Mouse (Mus musculus) C2C12 (cell line): ENCODE measurements around the gene Gramd1a. TPM values are rescaled to one million over a fixed set of nuclear protein-coding genes. Genes with fewer than 3 reads are reported as not detected.
A peak's percentile ranks its signal among the peaks of the same experiment; 100 is the strongest.

Experiments used
- H3K27me3 ChIP-seq: one replicate; pipeline ENCODE4 v1.6.1; 2011; ENCODE audit not compliant: control insufficient read depth, insufficient read depth, insufficient read length
- H3K36me3 ChIP-seq: one replicate; pipeline ENCODE4 v1.6.1; 2011; ENCODE audit not compliant: control insufficient read depth, insufficient read depth
- H3K4me3 ChIP-seq: one replicate; pipeline ENCODE4 v1.5.1; 2011; ENCODE audit warnings: mild to moderate bottlenecking, control low read depth; ENCODE audit not compliant: poor library complexity, insufficient read depth, severe bottlenecking
- H3K79me2 ChIP-seq: one replicate; pipeline ENCODE4 v1.6.1; 2011; ENCODE audit not compliant: control insufficient read depth, insufficient read depth
- H3K79me3 ChIP-seq: one replicate; pipeline ENCODE4 v1.6.1; 2011; ENCODE audit warnings: low read depth, control low read depth
- H3ac ChIP-seq: one replicate; pipeline ENCODE3; 2011; ENCODE audit warnings: low read depth; ENCODE audit not compliant: control insufficient read depth, insufficient read length
- CEBPB ChIP-seq: IDR thresholded peaks from one replicate; pipeline ENCODE4 v1.6.1; 2011; ENCODE audit warnings: low read depth, mild to moderate bottlenecking, control low read depth, moderate library complexity
- CTCF ChIP-seq: IDR thresholded peaks from one replicate; pipeline ENCODE4 v1.5.1; 2011; ENCODE audit not compliant: control insufficient read depth, insufficient read depth, insufficient read length
- FOSL1 ChIP-seq: IDR thresholded peaks from one replicate; pipeline ENCODE4 v1.8.0; 2011; ENCODE audit warnings: mild to moderate bottlenecking, low read length; ENCODE audit not compliant: poor library complexity, insufficient read depth, severe bottlenecking
- MAX ChIP-seq: IDR thresholded peaks from one replicate; pipeline ENCODE4 v1.6.1; 2011; ENCODE audit warnings: mild to moderate bottlenecking, control low read depth
- MYOD1 ChIP-seq: IDR thresholded peaks from one replicate; pipeline ENCODE4 v1.6.1; 2011; ENCODE audit warnings: low read depth; ENCODE audit not compliant: control insufficient read depth, insufficient read length
- MYOG ChIP-seq: IDR thresholded peaks from one replicate; pipeline ENCODE4 v1.6.1; 2011; ENCODE audit not compliant: control insufficient read depth, insufficient read length; ENCODE audit errors: extremely low read depth
- USF1 ChIP-seq: IDR thresholded peaks from one replicate; pipeline ENCODE4 v1.6.1; 2011; ENCODE audit warnings: low read depth, mild to moderate bottlenecking, control low read depth, moderate library complexity
- polyA plus RNA-seq: library from polyadenylated mRNA; unstranded; fragments of >200 nt; fragmentation: generic; extraction: Trizol; gene quantifications from one replicate; pipeline ENCODE4 v1.2.1, GENCODE M21; 2012; ENCODE audit warnings: missing spikeins

Gramd1a gene
- polyA plus RNA-seq, 1 experiment = 17.9 TPM

- no peaks in the 10 kb centered on the region for H3K27me3 ChIP-seq
- peak overlapping the region; percentile 83 for H3ac ChIP-seq
- peaks cover 34% of the 10 kb centered on the region for H3K79me3 ChIP-seq
- no peaks in the 10 kb centered on the region for H3K36me3 ChIP-seq
- H3K4me3 ChIP-seq = peak overlapping the region; percentile 55
- H3K79me2 ChIP-seq = peaks cover 58% of the 10 kb centered on the region
- TF ChIP-seq FOSL1 (no peak), CTCF (no peak), MAX (no peak)
Measured at GRCm38 (mm10) chr7:31149751-31150565, 5.7 kb downstream of the Gramd1a start.

DNA sequence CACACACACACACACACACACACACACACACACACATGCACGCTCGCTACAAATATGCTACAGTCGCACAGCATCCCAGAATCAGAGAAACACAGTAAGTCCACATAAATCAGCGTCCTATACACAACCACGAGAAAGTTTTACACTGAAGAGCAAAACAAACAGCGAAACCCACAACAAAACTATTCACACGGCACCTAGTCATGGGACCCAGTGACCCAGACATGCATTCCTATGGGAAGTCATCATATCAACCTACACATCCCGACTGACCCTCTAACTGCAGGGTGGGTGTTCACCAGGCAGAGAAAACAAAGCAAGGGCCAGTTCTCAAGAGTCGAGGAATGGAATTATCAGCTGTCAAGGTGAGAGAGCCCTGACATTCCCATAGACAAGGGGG lies 6.4 kb downstream of the Gramd1a start:
- Histone ChIP-seq H3K79me3 (peaks cover 35% of the 10 kb centered on the region), H3K27me3 (no peaks in the 10 kb centered on the region), H3ac (peak overlapping the region; percentile 24), H3K4me3 (no peak overlapping the region), H3K36me3 (no peaks in the 10 kb centered on the region), H3K79me2 (peaks cover 60% of the 10 kb centered on the region)
- TF ChIP-seq USF1 = no peak

DNA sequence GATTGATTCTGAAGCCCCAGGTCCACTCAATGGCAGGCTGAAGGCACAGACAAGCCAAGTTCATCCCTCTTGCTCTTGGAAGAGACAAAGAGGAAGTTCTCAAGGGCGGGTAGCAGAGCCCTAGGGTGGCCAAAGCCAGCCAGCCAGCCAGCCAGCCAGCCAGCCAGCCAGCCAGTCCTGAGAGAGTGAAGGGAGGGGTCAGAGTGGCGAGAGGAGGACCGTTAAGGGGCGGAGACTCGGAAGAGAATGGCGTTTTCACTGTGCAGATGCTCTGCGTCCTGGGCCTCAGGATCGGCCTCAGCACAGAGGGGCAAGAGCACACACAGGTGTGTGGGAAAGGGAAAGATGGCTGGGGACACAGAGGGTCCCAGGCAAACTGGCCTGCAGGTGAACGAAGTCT lies 6.9 kb downstream of the Gramd1a start:
- Histone ChIP-seq H3K79me2 (peaks cover 60% of the 10 kb centered on the region), H3K79me3 (peaks cover 35% of the 10 kb centered on the region), H3K27me3 (no peaks in the 10 kb centered on the region), H3ac (no peak overlapping the region), H3K4me3 (no peak overlapping the region), H3K36me3 (no peaks in the 10 kb centered on the region)
- no peak for TF ChIP-seq CEBPB
- no peak for TF ChIP-seq CTCF
- no peak for TF ChIP-seq MAX
- no peak for TF ChIP-seq FOSL1
- no peak for TF ChIP-seq MYOD1
- TF ChIP-seq USF1 = no peak
- TF ChIP-seq MYOG = no peak

DNA sequence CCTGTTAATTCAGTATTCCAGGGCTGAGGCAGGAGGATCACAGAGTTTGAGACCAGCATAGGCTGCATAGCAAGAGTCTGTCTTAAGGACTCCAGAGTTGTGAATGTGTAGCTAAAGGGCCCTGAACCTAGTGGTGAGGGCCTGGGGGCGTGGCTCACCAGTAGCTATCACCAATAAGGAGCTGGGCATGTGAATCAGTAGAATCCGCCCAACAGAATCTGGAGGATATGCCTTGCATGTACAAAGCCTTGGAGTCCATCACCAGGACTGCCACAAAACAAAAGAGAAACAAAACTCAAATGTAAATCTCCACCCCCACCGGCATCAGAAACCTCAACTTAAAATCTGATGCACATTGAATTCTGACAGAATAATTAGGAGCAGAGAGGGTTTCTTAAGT lies 7.6 kb downstream of the Gramd1a start:
- Histone ChIP-seq H3K79me2 (peaks cover 60% of the 10 kb centered on the region), H3K36me3 (no peaks in the 10 kb centered on the region), H3K27me3 (no peaks in the 10 kb centered on the region), H3K79me3 (peaks cover 35% of the 10 kb centered on the region), H3K4me3 (no peak overlapping the region), H3ac (no peak overlapping the region)
- TF ChIP-seq MYOD1 (no peak), USF1 (no peak), MAX (no peak), FOSL1 (no peak), CTCF (no peak), MYOG (no peak), CEBPB (no peak)

DNA sequence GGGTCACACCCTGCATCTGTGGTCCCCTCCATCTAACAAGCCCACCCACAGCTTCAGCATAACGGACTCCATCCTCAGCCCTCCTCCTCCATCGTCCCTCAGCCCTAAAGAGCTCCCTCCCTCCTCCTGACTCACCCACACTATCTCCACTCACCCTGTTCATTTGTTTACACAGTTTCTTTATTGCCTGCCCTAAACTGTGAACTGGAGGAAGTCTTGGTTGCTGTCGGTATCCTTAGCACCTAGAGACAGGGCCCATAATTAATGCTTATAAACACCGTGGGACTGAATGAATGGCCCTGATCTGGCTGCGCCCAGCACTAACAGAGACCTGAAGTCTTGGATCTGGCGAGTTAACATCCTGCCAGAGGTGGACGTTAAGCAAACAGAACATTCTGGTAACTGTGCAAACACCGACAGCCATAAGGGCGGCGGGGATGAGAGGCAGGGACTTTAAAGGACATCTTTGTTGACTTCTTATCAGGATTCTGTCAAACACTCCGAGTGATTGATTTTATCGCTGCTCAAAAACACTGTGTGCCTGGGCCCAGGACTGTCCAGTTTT lies 10.0 kb downstream of the Gramd1a start:
- Histone ChIP-seq H3K36me3 (peaks cover 7% of the 10 kb centered on the region), H3ac (no peak overlapping the region), H3K79me3 (peaks cover 35% of the 10 kb centered on the region), H3K27me3 (no peaks in the 10 kb centered on the region), H3K4me3 (no peak overlapping the region), H3K79me2 (peaks cover 58% of the 10 kb centered on the region)
- TF ChIP-seq FOSL1 = no peak
- TF ChIP-seq MYOD1 = no peak
- no peak for TF ChIP-seq CEBPB
- TF ChIP-seq MAX = no peak
- no peak for TF ChIP-seq USF1
- TF ChIP-seq CTCF = no peak
- TF ChIP-seq MYOG = no peak

DNA sequence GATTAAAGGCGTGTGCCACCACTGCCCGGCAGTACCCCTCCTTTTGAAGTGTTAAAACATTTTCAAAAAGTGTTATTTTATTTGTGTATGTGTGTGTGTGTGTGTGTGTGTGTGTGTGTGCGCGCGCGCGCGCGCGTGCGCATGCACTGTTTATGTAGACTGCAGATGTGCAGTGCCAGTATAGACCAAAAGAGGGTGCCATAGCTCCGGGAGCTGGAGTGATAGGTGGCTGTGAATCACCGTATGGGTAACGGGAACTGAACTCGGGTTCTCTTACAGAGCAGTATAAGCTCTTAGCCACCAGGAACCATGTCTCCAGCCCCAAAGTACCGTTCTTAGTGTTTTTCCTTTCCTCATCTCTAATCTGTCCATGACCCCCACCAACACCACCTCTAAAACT lies 10.8 kb downstream of the Gramd1a start:
- Histone ChIP-seq H3K27me3 (no peaks in the 10 kb centered on the region), H3K79me2 (peaks cover 50% of the 10 kb centered on the region), H3K36me3 (peaks cover 12% of the 10 kb centered on the region), H3ac (no peak overlapping the region), H3K4me3 (no peak overlapping the region), H3K79me3 (peaks cover 34% of the 10 kb centered on the region)
- TF ChIP-seq MYOD1 (no peak), MAX (no peak)
